Mouse (Mus musculus) bone marrow, adult 2 months (tissue): ENCODE data around the gene Zfp704. TPM values are rescaled to one million over a fixed set of nuclear protein-coding genes. Genes with fewer than 3 reads are reported as not detected.

ENCODE experiments used
- H3K27ac ChIP-seq: fragments of 200-500 bp; 2 replicates; pipeline ENCODE4 v1.5.1; 2012; ENCODE audit warnings: low read depth, mild to moderate bottlenecking, control low read depth, inconsistent platforms, low read length; ENCODE audit not compliant: control insufficient read depth, poor library complexity, insufficient read depth
- H3K4me1 ChIP-seq: fragments of 200-500 bp; 2 replicates; pipeline ENCODE4 v1.6.1; 2011; ENCODE audit warnings: low read length; ENCODE audit not compliant: control insufficient read depth, insufficient read depth
- H3K4me3 ChIP-seq: fragments of 200-500 bp; replicated peaks from 2 replicates; pipeline ENCODE3; 2011; ENCODE audit warnings: mild to moderate bottlenecking, low read depth, low read length, control low read depth; ENCODE audit not compliant: control insufficient read depth
- CTCF ChIP-seq: fragments of 200-500 bp; IDR thresholded peaks from 2 replicates; pipeline ENCODE4 v1.5.1; 2011; ENCODE audit warnings: low read length, control low read depth; ENCODE audit not compliant: control insufficient read depth, insufficient read depth
- POLR2A ChIP-seq: fragments of 200-500 bp; IDR thresholded peaks from 2 replicates; pipeline ENCODE4 v1.6.1; 2011; ENCODE audit warnings: low read depth, mild to moderate bottlenecking, control low read depth, low read length, borderline replicate concordance; ENCODE audit not compliant: control insufficient read depth
- WGBS: fragments of 180-500 bp; shearing (Covaris S2); methylation state at CpG from one replicate; pipeline ENCODE4 v1.1.7; 2018; 5-methylcytosine and 5-hydroxymethylcytosine counted together
- polyA plus RNA-seq: library from polyadenylated mRNA; stranded (reverse); fragments of >200 nt; gene quantifications from 2 replicates; pipeline ENCODE4 v1.2.4, GENCODE M21; 2011; ENCODE audit warnings: low replicate concordance; ENCODE audit not compliant: missing spikeins, insufficient read depth, insufficient read length

The Zfp704 gene
- polyA plus RNA-seq, 1 experiment = 1.2 TPM

DNA sequence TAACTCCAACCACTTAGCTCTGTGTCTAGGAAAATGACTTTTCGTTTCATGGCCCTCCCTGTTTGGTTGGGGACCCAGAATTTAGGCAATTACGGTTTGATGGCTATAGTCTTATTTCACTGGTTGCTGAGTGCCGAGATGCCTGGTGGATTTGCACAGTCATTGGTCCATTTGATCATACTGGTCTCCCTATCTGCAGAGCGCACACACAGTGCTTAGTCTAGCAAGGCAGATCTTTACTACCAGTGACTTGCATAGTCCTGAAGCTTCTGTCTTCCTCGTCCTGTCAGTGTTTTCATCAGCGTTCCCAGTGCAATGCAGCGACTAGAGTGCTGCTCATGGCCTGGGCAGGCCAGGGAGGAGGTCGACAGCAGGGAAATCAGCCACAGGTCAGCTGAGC, 4.1 kb upstream of the Zfp704 start:
- no peak for TF ChIP-seq POLR2A
- TF ChIP-seq CTCF = no peak
- Histone ChIP-seq H3K27ac (no peak overlapping the region), H3K4me3 (no peak overlapping the region), H3K4me1 (no peaks in the 10 kb centered on the region)
- 70% methylated on average over 8 of the region's 8 CpGs for WGBS

DNA sequence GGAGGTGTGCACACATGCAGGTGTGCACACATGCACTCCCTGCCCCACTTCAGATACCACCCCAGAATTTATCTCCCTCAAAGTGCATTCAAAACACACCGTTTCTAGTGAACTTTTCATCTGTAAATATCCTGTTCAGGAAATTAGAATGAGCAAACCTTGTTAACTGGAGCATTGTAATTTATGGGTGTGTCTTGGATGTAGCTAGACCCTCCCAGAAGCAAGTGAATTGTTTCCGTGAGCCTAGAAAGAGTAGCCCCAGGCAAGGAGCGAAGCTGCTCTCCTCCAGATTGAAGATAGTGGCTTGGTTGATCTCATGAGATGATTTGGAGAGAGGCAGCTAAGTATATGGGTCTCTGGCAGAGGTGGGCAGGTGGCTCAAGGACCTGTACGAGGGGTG, 1.3 kb upstream of the Zfp704 start:
- H3K4me1 ChIP-seq = no peaks in the 10 kb centered on the region
- no peak for TF ChIP-seq POLR2A
- no peak for TF ChIP-seq CTCF
- WGBS = 63% methylated on average over 4 of the region's 4 CpGs
- no peak overlapping the region for H3K27ac ChIP-seq
- no peak overlapping the region for H3K4me3 ChIP-seq

- Histone ChIP-seq H3K4me3 (no peak overlapping the region), H3K4me1 (no peaks in the 10 kb centered on the region), H3K27ac (no peak overlapping the region)
- TF ChIP-seq CTCF (no peak), POLR2A (no peak)
- WGBS = 69% methylated on average over 2 of the region's 2 CpGs
Measured at GRCm38 (mm10) chr3:9610426-9610825, 541 bp upstream of the Zfp704 start.

DNA sequence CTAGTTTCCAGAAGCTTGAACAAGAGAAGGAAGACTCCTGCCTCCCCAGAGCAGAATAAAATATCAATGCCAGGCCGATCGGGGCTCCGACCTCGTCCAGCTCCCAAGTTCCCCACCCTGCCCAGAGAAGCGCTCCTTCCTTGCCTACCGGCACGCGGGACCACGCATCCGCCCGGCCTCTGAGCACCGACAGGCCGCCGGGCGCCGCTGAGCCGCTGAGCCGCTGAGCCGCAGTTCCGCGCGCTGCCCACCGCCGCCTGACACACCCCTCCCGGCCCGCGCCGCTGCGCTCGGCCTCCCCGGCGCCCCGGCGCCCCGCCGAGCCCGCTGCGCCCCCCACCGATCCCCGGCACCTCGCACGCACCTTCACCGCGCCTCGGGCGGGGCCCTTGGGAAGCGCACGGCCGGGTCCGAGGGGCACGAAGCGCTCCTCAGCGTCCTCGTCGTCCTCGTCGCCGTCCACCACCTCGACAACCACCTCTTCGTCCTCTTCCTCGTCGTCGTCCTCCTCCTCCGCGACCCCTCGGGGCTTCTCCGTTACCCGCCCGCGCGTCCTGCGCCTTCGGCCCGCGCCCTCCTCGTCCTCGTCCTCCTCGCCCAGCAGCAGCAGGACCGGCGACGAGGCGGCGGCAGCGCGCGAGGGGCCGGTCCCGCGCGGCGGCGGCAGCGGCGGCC, 842 bp downstream of the Zfp704 start:
- TF ChIP-seq CTCF = no peak
- TF ChIP-seq POLR2A = no peak
- Histone ChIP-seq H3K4me1 (no peaks in the 10 kb centered on the region), H3K27ac (peak overlapping the region; percentile 59), H3K4me3 (peak overlapping the region; percentile 83)
- whole genome bisulfite sequencing = 2% methylated on average over 90 of the region's 94 CpGs

- under 1% methylated on average over 16 of the region's 16 CpGs for WGBS
- TF ChIP-seq POLR2A = no peak
- no peak for TF ChIP-seq CTCF
Measured at GRCm38 (mm10) chr3:9608441-9608905, 1.4 kb downstream of the Zfp704 start.

GRCm38 (mm10) chr3:9607686-9608085, 2.2 kb downstream of the Zfp704 start:
- no peak overlapping the region for H3K27ac ChIP-seq
- 79% methylated on average over 5 of the region's 5 CpGs for whole genome bisulfite sequencing
- H3K4me1 ChIP-seq = no peaks in the 10 kb centered on the region
- TF ChIP-seq CTCF (no peak), POLR2A (no peak)
- H3K4me3 ChIP-seq = no peak overlapping the region

More at GRCm38 (mm10) chr3:9608441-9608905, 1.4 kb downstream of the Zfp704 start:
- Histone ChIP-seq H3K4me1 (no peaks in the 10 kb centered on the region), H3K4me3 (peak overlapping the region; percentile 70), H3K27ac (peak overlapping the region; percentile 59; the same call in 1 of the 2 replicates)

DNA sequence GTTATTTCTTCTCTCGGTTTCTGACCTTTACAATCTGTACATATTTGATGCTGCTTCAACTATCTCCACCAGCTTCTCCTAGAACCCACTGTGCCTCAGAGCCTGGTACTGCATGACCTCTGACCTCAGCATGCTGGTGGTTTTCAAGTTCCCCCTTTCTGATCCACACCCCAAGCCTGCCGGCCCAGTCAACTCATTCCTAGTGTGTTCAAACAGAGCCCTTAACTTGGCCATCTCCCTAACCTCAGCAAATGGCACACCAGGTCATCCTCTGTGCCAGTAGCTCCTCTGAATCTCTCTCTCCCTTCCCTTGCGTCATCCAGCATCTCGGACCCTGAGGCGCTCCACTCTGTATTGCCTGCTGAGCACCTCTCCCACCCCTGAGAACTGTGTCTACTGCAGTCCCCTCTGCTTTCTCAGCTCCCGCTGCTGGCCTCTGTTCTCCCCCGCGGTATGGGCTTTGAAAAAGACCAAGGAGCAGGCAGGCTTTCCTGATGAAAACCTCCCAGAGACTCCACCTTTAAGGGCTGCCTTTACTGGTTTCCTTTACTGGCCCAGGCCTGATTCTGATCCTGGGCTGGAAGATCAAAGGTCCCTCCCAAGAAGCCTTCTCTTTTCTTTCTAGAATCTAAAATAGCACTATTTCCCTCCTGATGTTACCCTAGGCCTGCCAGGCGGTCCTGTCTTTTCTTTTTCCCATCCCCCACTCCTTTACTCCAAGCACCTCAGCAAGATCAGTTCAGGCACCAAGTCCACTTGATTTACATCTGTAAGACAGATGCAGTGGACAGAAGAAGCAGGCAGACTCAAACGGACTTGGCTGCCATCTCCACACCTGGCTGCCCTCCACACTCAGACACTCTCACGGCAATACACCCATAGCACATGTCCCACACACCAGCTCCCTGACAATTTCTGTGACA, 3.8 kb downstream of the Zfp704 start:
- no peak for TF ChIP-seq CTCF
- no peak for TF ChIP-seq POLR2A
- no peak overlapping the region for H3K4me3 ChIP-seq
- H3K4me1 ChIP-seq = no peaks in the 10 kb centered on the region
- no peak overlapping the region for H3K27ac ChIP-seq
- 56% methylated on average over 11 of the region's 11 CpGs for WGBS

- WGBS = 83% methylated on average over 7 of the region's 7 CpGs
- no peaks in the 10 kb centered on the region for H3K4me1 ChIP-seq
- TF ChIP-seq CTCF = no peak
- no peak for TF ChIP-seq POLR2A
Measured at GRCm38 (mm10) chr3:9604941-9605340, 4.9 kb downstream of the Zfp704 start.

More at GRCm38 (mm10) chr3:9604941-9605340, 4.9 kb downstream of the Zfp704 start:
- Histone ChIP-seq H3K27ac (no peak overlapping the region), H3K4me3 (no peak overlapping the region)
